Mouse (Mus musculus) heart, embryonic 12.5 days (tissue): Measurements from ENCODE around the gene Xpc. TPM values are rescaled to one million over a fixed set of nuclear protein-coding genes. Genes with fewer than 3 reads are reported as not detected.

Experiments
- polyA plus RNA-seq: library from polyadenylated mRNA; unstranded; fragments of >200 nt; fragmentation: Nextera tagmentation; extraction: Ambion mirVana; gene quantifications from 2 replicates; pipeline ENCODE4 v1.2.1, GENCODE M21; 2016

Xpc gene
- polyA plus RNA-seq, 1 experiment from 2014 or later, result 13.4 TPM

Other genes starting within 250 kb of the Xpc start
- 0.21 and 0.41 TPM in 2 replicates for gene Wnt7a, start 104.5 kb downstream of the Xpc start, polyA plus RNA-seq
- 29.4 and 29.6 TPM in 2 replicates for gene Chchd4, start 42.3 kb downstream of the Xpc start, polyA plus RNA-seq
- 33.0 and 35.4 TPM in 2 replicates for gene Tmem43, start 42.2 kb downstream of the Xpc start, polyA plus RNA-seq
- 178 and 181 TPM in 2 replicates for gene Lsm3, start within 50 bp of the Xpc start, polyA plus RNA-seq
- gene Slc6a6, start 168.2 kb upstream of the Xpc start, polyA plus RNA-seq, result 79.1 and 85.8 TPM in 2 replicates